Mouse (Mus musculus): ENCODE results near the gene Atad2b. TPM values are rescaled to one million over a fixed set of nuclear protein-coding genes. Genes with fewer than 3 reads are reported as not detected.

Atad2b gene
- polyA plus RNA-seq (2014; fragmentation: Illumina TruSeq; extraction: RNeasy Lipid Tissue Mini Kit (QIAGEN cat#74804); ENCODE audit: low replicate concordance) = 31.7 TPM

DNA sequence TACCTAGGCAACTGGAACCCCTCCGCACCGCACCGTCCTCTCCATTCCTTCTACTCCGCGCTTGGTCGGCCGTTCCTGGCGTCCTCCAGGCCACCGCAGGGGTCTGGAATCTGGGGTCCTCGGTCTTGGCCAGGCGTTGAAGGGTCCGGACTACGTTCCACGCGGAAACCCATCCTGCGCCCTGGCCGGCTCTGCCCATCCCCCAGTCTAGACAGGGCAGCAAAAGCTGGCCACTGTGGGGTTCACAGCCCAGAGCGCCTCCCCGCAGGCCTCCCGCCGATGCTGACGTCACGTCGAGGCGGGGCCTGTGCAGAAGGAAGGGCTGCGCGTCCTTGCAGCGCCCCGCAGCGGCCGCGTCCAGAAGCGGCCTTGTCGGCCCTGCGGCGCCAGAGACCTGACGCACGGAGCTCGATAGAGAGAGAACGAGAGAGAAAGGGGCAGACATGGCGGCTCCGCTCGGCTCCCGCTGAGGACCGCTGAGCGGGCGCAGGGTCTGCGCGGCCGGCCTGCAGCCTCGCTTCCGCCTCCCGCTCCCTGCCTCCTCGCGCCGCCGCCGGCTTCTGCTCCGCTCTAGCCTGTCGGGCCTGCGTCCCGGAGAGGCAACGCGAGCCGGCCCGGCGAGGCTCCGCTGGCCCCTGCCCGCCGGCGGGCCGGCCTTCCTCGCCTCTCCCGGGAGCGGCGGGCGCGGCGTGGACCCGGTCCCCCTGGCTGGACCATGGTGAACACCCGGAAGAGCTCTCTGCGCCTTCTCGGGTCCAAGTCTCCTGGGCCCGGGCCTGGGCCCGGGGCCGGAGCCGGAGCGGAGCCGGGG is at the start of gene Atad2b:
Gene Atad2b (plus strand): TSS at position 360 of the 811 bp plus-strand sequence.

GRCm38 (mm10) chr12:4874161-4874927 is 42.8 kb upstream of the Atad2b start, which contains the start of gene Mfsd2b:
TSS of gene Mfsd2b (minus strand) at chr12:4874359.

DNA sequence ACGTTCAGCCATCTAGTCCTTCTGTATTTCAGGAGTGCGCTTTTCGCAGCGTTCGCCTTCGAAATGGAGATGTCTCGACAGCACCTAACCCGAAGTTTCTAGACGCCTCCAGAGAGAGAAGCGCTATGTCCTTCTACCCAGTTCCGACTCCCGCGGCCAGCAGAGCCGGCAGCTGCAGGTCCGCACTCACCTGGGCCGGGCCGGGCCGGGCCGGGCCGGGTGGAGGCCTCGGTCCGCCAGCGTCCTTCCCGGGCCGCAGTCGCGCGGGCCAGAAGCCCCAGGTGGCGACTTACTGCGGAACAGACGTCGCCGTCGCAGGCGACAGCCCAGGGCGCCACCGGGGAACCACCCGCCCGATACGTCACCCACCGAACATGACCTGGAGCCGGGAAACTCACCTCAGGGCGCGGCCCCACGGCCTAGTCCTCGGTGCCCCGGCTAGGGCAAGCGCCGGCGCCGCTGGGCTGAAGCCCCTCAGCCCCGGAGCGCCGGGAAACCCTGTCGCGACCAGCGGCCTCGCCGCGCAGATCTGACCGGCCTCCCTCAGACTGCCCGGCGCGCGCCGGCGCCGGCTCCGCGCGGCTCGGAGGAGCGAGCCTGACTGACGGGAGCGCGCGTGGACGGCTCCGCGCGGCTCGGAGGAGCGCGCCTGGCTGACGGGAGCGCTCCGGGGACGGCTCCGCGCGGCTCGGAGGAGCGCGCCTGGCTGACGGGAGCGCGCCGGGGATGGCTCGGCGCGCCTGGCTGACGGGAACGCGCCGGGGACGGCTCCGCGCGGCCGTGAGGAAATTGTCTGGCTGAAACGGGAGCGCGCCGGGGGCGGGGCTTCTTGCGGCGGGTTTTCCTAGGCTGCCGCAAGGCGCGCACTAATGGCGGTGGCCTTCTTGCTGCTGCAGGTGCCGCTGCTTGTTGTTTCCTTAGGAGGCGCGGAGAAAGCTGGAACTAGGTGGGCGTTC is 9.9 kb upstream of the Atad2b start, which contains the start of gene Ubxn2a:
Gene Ubxn2a (minus strand): TSS at position 755 of the 956 bp plus-strand sequence.

Other genes starting within 250 kb of the Atad2b start
- not detected for gene Fam228a, start 178.9 kb upstream of the Atad2b start, polyA plus RNA-seq (2014; fragmentation: Illumina TruSeq; extraction: RNeasy Lipid Tissue Mini Kit (QIAGEN cat#74804); ENCODE audit: low replicate concordance)
- not detected for gene Pfn4, start 148.3 kb upstream of the Atad2b start, polyA plus RNA-seq (2014; fragmentation: Illumina TruSeq; extraction: RNeasy Lipid Tissue Mini Kit (QIAGEN cat#74804); ENCODE audit: low replicate concordance)
- 2.3 TPM for gene Fam228b, start 148.1 kb upstream of the Atad2b start, polyA plus RNA-seq (2014; fragmentation: Illumina TruSeq; extraction: RNeasy Lipid Tissue Mini Kit (QIAGEN cat#74804); ENCODE audit: low replicate concordance)
- 332 TPM for gene Sf3b6, start 99.8 kb upstream of the Atad2b start, polyA plus RNA-seq (2014; fragmentation: Illumina TruSeq; extraction: RNeasy Lipid Tissue Mini Kit (QIAGEN cat#74804); ENCODE audit: low replicate concordance)
- 0.78 TPM for gene Fkbp1b, start 75.8 kb upstream of the Atad2b start, polyA plus RNA-seq (2014; fragmentation: Illumina TruSeq; extraction: RNeasy Lipid Tissue Mini Kit (QIAGEN cat#74804); ENCODE audit: low replicate concordance)
- gene Wdcp, start 74.0 kb upstream of the Atad2b start, polyA plus RNA-seq (2014; fragmentation: Illumina TruSeq; extraction: RNeasy Lipid Tissue Mini Kit (QIAGEN cat#74804); ENCODE audit: low replicate concordance) = 2.9 TPM
- 1.6 TPM for gene Mfsd2b, start 43.0 kb upstream of the Atad2b start, polyA plus RNA-seq (2014; fragmentation: Illumina TruSeq; extraction: RNeasy Lipid Tissue Mini Kit (QIAGEN cat#74804); ENCODE audit: low replicate concordance)
- 378 TPM for gene Ubxn2a, start 9.6 kb upstream of the Atad2b start, polyA plus RNA-seq (2014; fragmentation: Illumina TruSeq; extraction: RNeasy Lipid Tissue Mini Kit (QIAGEN cat#74804); ENCODE audit: low replicate concordance)

Measured in small intestine, adult 10 weeks (tissue).